Mouse (Mus musculus): Measurements from ENCODE around the gene Nanog. TPM values are rescaled to one million over a fixed set of nuclear protein-coding genes. Genes with fewer than 3 reads are reported as not detected.
"Not testable (repeated sequence)": the region's sequence is repeated elsewhere in the genome, so short reads cannot be mapped to it uniquely, and the experiment has no call there.

Gene Nanog
- polyA plus RNA-seq, 1 experiment, result 18.2 TPM

DNA sequence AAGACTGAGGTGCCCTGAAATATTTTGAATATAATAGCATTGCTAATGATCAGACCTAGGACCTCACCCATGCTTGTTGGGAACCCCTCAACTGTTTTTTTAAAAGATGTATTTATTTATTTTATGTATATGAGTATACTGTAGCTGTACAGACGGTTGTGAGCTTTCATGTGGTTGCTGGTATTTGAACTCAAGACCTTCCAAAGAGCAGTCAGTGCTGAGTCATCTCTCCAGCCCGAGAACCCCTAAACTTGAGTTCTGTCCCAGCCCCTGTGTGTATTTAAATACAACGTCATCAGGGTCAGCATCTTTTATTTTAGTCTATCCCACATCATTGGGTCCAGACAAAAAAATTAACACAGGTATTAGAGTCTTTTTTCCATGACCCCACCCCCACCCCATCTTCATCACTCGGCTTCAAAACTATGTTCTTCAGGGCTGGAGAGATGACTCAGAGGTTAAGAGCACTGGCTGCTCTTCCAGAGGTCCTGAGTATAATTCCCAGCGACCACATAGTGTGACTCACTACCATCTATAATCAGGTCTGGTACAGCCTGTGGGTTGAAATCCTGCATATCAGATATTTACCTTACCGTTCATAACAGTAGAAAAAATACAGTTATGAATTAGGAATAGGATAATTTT lies 17.8 kb upstream of the Nanog start:
- Histone ChIP-seq H3K4me1 (ENCODE audit: control insufficient read depth, insufficient read depth, low read length) (no peaks in the 10 kb centered on the region), H3K4me3 (replicated peaks; ENCODE audit: control insufficient read depth, low read depth, low read length) (no peak overlapping the region), H3K27ac (ENCODE audit: control insufficient read depth, insufficient read depth, low read depth, low read length, poor library complexity) (no peak overlapping the region)
- 60% methylated on average over 6 of the region's 6 CpGs for WGBS
- TF ChIP-seq POLR2A (IDR thresholded peaks at IDR 0.05; ENCODE audit: borderline replicate concordance, control insufficient read depth, low read depth, low read length), result no peak
- no peak for TF ChIP-seq CTCF (IDR thresholded peaks at IDR 0.05; ENCODE audit: control insufficient read depth, insufficient read depth, low read length)

DNA sequence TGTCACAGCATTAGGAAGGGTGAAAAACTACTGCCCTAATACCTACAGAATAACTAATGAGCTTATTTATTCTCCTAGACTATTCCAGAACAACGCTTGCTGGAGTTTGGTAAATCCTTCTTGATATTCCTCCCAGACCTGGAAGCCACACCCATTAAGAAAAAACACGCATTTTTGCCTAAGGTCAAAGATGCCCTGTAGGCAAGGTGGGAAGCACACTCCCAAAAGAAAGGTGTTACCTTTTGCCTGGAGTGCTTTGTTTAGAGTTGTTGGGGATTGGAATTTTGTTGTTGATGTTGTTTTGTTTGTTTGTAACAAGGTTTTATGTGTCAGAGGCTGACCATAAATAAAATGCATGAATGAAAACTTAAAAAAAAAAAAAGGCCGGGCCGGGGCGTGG lies 17.2 kb upstream of the Nanog start:
- TF ChIP-seq POLR2A (IDR thresholded peaks at IDR 0.05; ENCODE audit: borderline replicate concordance, control insufficient read depth, low read depth, low read length), result no peak
- WGBS, result 76% methylated on average over 5 of the region's 5 CpGs
- H3K4me1 ChIP-seq (ENCODE audit: control insufficient read depth, insufficient read depth, low read length), result no peaks in the 10 kb centered on the region
- no peak overlapping the region for H3K4me3 ChIP-seq (replicated peaks; ENCODE audit: control insufficient read depth, low read depth, low read length)
- H3K27ac ChIP-seq (ENCODE audit: control insufficient read depth, insufficient read depth, low read depth, low read length, poor library complexity), result no peak overlapping the region

DNA sequence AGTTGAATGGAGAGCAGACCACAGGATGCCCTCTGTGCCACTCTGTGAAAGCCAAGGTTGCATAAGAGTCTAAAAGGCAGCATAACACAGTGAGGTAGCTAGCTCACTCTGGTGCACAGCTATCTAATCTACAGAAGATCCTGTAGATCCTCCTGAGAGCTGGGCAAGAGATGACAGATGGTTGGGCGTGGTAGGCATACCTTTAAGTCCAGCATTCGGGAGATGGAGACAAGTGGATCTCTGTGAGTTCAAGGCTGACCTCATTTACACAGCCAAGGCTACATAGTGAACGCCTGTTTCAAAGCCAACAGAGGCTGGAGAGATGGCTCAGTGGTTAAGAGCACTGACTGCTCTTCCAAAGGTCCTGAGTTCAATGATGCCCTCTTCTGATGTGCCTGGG lies 11.9 kb upstream of the Nanog start:
- Histone ChIP-seq H3K4me1 (ENCODE audit: control insufficient read depth, insufficient read depth, low read length) (no peaks in the 10 kb centered on the region), H3K4me3 (replicated peaks; ENCODE audit: control insufficient read depth, low read depth, low read length) (no peak overlapping the region), H3K27ac (ENCODE audit: control insufficient read depth, insufficient read depth, low read depth, low read length, poor library complexity) (no peak overlapping the region)
- TF ChIP-seq CTCF (IDR thresholded peaks at IDR 0.05; ENCODE audit: control insufficient read depth, insufficient read depth, low read length) (no peak), POLR2A (IDR thresholded peaks at IDR 0.05; ENCODE audit: borderline replicate concordance, control insufficient read depth, low read depth, low read length) (no peak)
- WGBS, result 78% methylated on average over 3 of the region's 3 CpGs

GRCm38 (mm10) chr6:122699628-122700027 lies 7.7 kb upstream of the Nanog start:
- H3K27ac ChIP-seq (ENCODE audit: control insufficient read depth, insufficient read depth, low read depth, low read length, poor library complexity); H3K4me1 ChIP-seq (ENCODE audit: control insufficient read depth, insufficient read depth, low read length); H3K4me3 ChIP-seq (replicated peaks; ENCODE audit: control insufficient read depth, low read depth, low read length): not testable (repeated sequence)
- 72% methylated on average over 2 of the region's 2 CpGs for WGBS

DNA sequence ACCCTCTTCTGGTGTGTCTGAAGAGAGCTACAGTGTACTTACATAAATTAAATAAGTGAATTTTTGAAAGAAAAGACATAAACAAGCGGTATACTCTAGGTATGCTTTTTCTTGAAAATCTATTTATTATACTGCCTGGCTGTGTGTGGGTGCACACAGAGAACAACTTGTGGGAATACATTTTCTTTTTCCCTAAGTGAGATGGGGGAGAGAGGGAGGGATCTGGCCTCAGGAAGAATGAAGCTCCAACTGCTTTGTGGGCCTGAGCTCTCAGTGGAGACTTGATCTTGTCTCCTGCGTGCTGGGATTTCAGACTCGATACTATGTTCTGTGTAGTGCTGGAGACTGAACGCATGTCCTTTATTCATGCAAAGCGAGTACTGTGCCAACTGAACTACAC lies 5.5 kb upstream of the Nanog start:
- H3K4me3 ChIP-seq (replicated peaks; ENCODE audit: control insufficient read depth, low read depth, low read length), result no peak overlapping the region
- WGBS, result 87% methylated on average over 5 of the region's 5 CpGs
- no peak overlapping the region for H3K27ac ChIP-seq (ENCODE audit: control insufficient read depth, insufficient read depth, low read depth, low read length, poor library complexity)
- no peaks in the 10 kb centered on the region for H3K4me1 ChIP-seq (ENCODE audit: control insufficient read depth, insufficient read depth, low read length)
- TF ChIP-seq CTCF (IDR thresholded peaks at IDR 0.05; ENCODE audit: control insufficient read depth, insufficient read depth, low read length), result no peak
- TF ChIP-seq POLR2A (IDR thresholded peaks at IDR 0.05; ENCODE audit: borderline replicate concordance, control insufficient read depth, low read depth, low read length), result no peak

GRCm38 (mm10) chr6:122702480-122703124 lies 4.7 kb upstream of the Nanog start:
- no peaks in the 10 kb centered on the region for H3K4me1 ChIP-seq (ENCODE audit: control insufficient read depth, insufficient read depth, low read length)
- no peak overlapping the region for H3K4me3 ChIP-seq (replicated peaks; ENCODE audit: control insufficient read depth, low read depth, low read length)
- TF ChIP-seq POLR2A (IDR thresholded peaks at IDR 0.05; ENCODE audit: borderline replicate concordance, control insufficient read depth, low read depth, low read length) (no peak), CTCF (IDR thresholded peaks at IDR 0.05; ENCODE audit: control insufficient read depth, insufficient read depth, low read length) (no peak)
- WGBS, result 33% methylated on average over 20 of the region's 20 CpGs
- H3K27ac ChIP-seq (ENCODE audit: control insufficient read depth, insufficient read depth, low read depth, low read length, poor library complexity), result no peak overlapping the region

DNA sequence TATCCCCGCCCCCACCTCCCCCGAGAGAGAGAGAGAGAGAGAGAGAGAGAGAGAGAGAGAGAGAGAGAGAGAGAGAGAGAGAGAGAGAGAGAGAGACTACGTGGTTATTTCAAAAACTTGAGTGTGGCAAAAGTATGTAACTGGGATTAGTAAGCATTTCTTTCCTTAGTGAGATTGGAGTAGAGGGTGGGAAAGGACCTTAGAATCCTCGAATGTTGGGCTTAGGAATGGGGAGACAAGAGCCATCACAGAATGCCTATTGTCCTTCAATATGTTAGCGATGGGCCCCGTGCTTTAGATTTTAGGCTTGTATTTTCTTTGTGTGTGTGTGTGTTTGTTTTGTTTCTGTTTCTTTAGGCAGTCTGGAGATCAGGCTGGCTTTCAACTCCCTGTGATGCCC lies 4.0 kb upstream of the Nanog start:
- 51% methylated on average over 6 of the region's 6 CpGs for WGBS
- no peak overlapping the region for H3K4me3 ChIP-seq (replicated peaks; ENCODE audit: control insufficient read depth, low read depth, low read length)
- no peaks in the 10 kb centered on the region for H3K4me1 ChIP-seq (ENCODE audit: control insufficient read depth, insufficient read depth, low read length)
- TF ChIP-seq POLR2A (IDR thresholded peaks at IDR 0.05; ENCODE audit: borderline replicate concordance, control insufficient read depth, low read depth, low read length), result no peak
- no peak for TF ChIP-seq CTCF (IDR thresholded peaks at IDR 0.05; ENCODE audit: control insufficient read depth, insufficient read depth, low read length)
- H3K27ac ChIP-seq (ENCODE audit: control insufficient read depth, insufficient read depth, low read depth, low read length, poor library complexity), result no peak overlapping the region

GRCm38 (mm10) chr6:122703706-122704105 lies 3.6 kb upstream of the Nanog start:
- no peak overlapping the region for H3K27ac ChIP-seq (ENCODE audit: control insufficient read depth, insufficient read depth, low read depth, low read length, poor library complexity)
- TF ChIP-seq POLR2A (IDR thresholded peaks at IDR 0.05; ENCODE audit: borderline replicate concordance, control insufficient read depth, low read depth, low read length) (no peak), CTCF (IDR thresholded peaks at IDR 0.05; ENCODE audit: control insufficient read depth, insufficient read depth, low read length) (no peak)
- no peak overlapping the region for H3K4me3 ChIP-seq (replicated peaks; ENCODE audit: control insufficient read depth, low read depth, low read length)
- no peaks in the 10 kb centered on the region for H3K4me1 ChIP-seq (ENCODE audit: control insufficient read depth, insufficient read depth, low read length)
- 50% methylated on average over 1 of the region's 1 CpGs for WGBS

- TF ChIP-seq POLR2A (IDR thresholded peaks at IDR 0.05; ENCODE audit: borderline replicate concordance, control insufficient read depth, low read depth, low read length) (no peak), CTCF (IDR thresholded peaks at IDR 0.05; ENCODE audit: control insufficient read depth, insufficient read depth, low read length) (no peak)
- Histone ChIP-seq H3K4me1 (ENCODE audit: control insufficient read depth, insufficient read depth, low read length) (no peaks in the 10 kb centered on the region), H3K27ac (ENCODE audit: control insufficient read depth, insufficient read depth, low read depth, low read length, poor library complexity) (no peak overlapping the region), H3K4me3 (replicated peaks; ENCODE audit: control insufficient read depth, low read depth, low read length) (no peak overlapping the region)
- WGBS, result 82% methylated on average over 12 of the region's 12 CpGs
Measured at GRCm38 (mm10) chr6:122706337-122706840, 900 bp upstream of the Nanog start.
